Mouse (Mus musculus) kidney, embryonic 16.5 days (tissue): ENCODE measurements around the gene Ptdss2. TPM values are rescaled to one million over a fixed set of nuclear protein-coding genes. Genes with fewer than 3 reads are reported as not detected.

Experiments used
- ATAC-seq: fragments of 200-750 bp; cut with Nextera tagmentation; 2 replicates; pipeline ENCODE4 v1.8.0; 2017; ENCODE audit warnings: moderate TSS enrichment; ENCODE audit not compliant: low FRiP score, low TSS enrichment
- H3K27ac ChIP-seq: fragments of 300-500 bp; sonication (generic); 2 replicates; pipeline ENCODE4 v1.5.1; 2014; ENCODE audit warnings: low read length
- H3K27me3 ChIP-seq: fragments of 300-500 bp; sonication (generic); 2 replicates; pipeline ENCODE4 v1.6.1; 2014; ENCODE audit warnings: low read length, control low read depth, mixed read lengths; ENCODE audit not compliant: insufficient read depth
- H3K36me3 ChIP-seq: fragments of 300-500 bp; sonication (generic); 2 replicates; pipeline ENCODE4 v1.6.1; 2014; ENCODE audit warnings: low read length, control low read depth, mixed read lengths; ENCODE audit not compliant: insufficient read depth
- H3K4me1 ChIP-seq: fragments of 300-500 bp; sonication (generic); 2 replicates; pipeline ENCODE4 v1.6.1; 2014; ENCODE audit warnings: low read length, control low read depth, mixed read lengths; ENCODE audit not compliant: insufficient read depth
- H3K4me2 ChIP-seq: fragments of 300-500 bp; sonication (generic); replicated peaks from 2 replicates; pipeline ENCODE4 v1.6.1; 2014; ENCODE audit warnings: low read depth, low read length
- H3K4me3 ChIP-seq: fragments of 300-500 bp; sonication (generic); 2 replicates; pipeline ENCODE4 v1.5.1; 2014; ENCODE audit warnings: mild to moderate bottlenecking, low read length
- H3K9ac ChIP-seq: fragments of 300-500 bp; sonication (generic); replicated peaks from 2 replicates; pipeline ENCODE4 v1.6.1; 2014; ENCODE audit warnings: low read length
- H3K9me3 ChIP-seq: fragments of 300-500 bp; sonication (generic); 2 replicates; pipeline ENCODE4 v1.6.1; 2016; ENCODE audit warnings: low read length, control low read depth
- WGBS: fragments of 180-500 bp; shearing (Covaris S2); extraction: QIAGEN DNeasy Blood & Tissue Kit; methylation state at CpG from one replicate; pipeline ENCODE4 v1.1.7; 2014; 5-methylcytosine and 5-hydroxymethylcytosine counted together
- polyA plus RNA-seq: library from polyadenylated mRNA; unstranded; fragments of >200 nt; fragmentation: Nextera tagmentation; extraction: Ambion mirVana; gene quantifications from 2 replicates; pipeline ENCODE4 v1.2.1, GENCODE M21; 2015

The Ptdss2 gene
- 85.5 and 86.7 TPM in 2 replicates for polyA plus RNA-seq

GRCm38 (mm10) chr7:141122245-141122644 lies at the start of gene Ptdss2:
Gene Ptdss2, plus strand, starts transcription at chr7:141122382.
- WGBS: 43% methylated on average over 14 of the region's 14 CpGs
- Histone ChIP-seq H3K9me3 (no peaks in the 10 kb centered on the region), H3K27ac (peak within 1 kb of the TSS; percentile 92), H3K4me3 (peak within 1 kb of the TSS; percentile 65), H3K36me3 (no peaks in the 10 kb centered on the region), H3K4me1 (peaks cover 4% of the 10 kb centered on the region), H3K9ac (peak within 1 kb of the TSS; percentile 78), H3K4me2 (peak within 1 kb of the TSS; percentile 82), H3K27me3 (no peaks in the 10 kb centered on the region)
- ATAC-seq: no peak

- Histone ChIP-seq H3K36me3 (no peaks in the 10 kb centered on the region), H3K4me1 (peaks cover 13% of the 10 kb centered on the region), H3K27ac (no peak overlapping the region), H3K4me2 (no peak overlapping the region), H3K9ac (no peak overlapping the region), H3K4me3 (no peak overlapping the region), H3K9me3 (no peaks in the 10 kb centered on the region), H3K27me3 (peaks cover 19% of the 10 kb centered on the region)
- ATAC-seq: no peak
- 75% methylated on average over 4 of the region's 4 CpGs for WGBS
These were observed 48.4 kb upstream of the Ptdss2 start for GRCm38 (mm10) chr7:141073782-141074181.

GRCm38 (mm10) chr7:141077841-141078240 lies 44.3 kb upstream of the Ptdss2 start, which contains the start of gene Pkp3:
Gene Pkp3, plus strand, starts transcription at chr7:141078218.
- no peaks in the 10 kb centered on the region for H3K36me3 ChIP-seq
- no peak within 1 kb of the TSS for H3K27ac ChIP-seq
- H3K4me3 ChIP-seq: no peak within 1 kb of the TSS
- no peak for ATAC-seq
- WGBS: 90% methylated on average over 15 of the region's 15 CpGs
- H3K4me1 ChIP-seq: no peaks in the 10 kb centered on the region; the same call in 1 of the 2 replicates
- no peak within 1 kb of the TSS for H3K9ac ChIP-seq
- H3K9me3 ChIP-seq: no peaks in the 10 kb centered on the region
- H3K27me3 ChIP-seq: 0 out of 2 replicates have a peak, but pooled peaks cover 3% of the 10 kb centered on the region
- H3K4me2 ChIP-seq: no peak within 1 kb of the TSS

- H3K4me1 ChIP-seq: no peaks in the 10 kb centered on the region; the same call in 1 of the 2 replicates
- H3K9me3 ChIP-seq: no peaks in the 10 kb centered on the region; the same call in 1 of the 2 replicates
- H3K27ac ChIP-seq: no peak overlapping the region
- H3K4me2 ChIP-seq: no peak overlapping the region
- H3K27me3 ChIP-seq: 0 out of 2 replicates have a peak, but pooled peaks cover 3% of the 10 kb centered on the region
- ATAC-seq: no peak
- H3K36me3 ChIP-seq: no peaks in the 10 kb centered on the region
- H3K9ac ChIP-seq: no peak overlapping the region; the same call in 1 of the 2 replicates
- 76% methylated on average over 4 of the region's 4 CpGs for WGBS
- no peak overlapping the region for H3K4me3 ChIP-seq
These were observed 43.3 kb upstream of the Ptdss2 start for GRCm38 (mm10) chr7:141078876-141079275.

- H3K4me1 ChIP-seq: no peaks in the 10 kb centered on the region; the same call in 1 of the 2 replicates
- H3K9ac ChIP-seq: peak overlapping the region; percentile 61
- H3K4me2 ChIP-seq: peak overlapping the region; percentile 49
- H3K36me3 ChIP-seq: no peaks in the 10 kb centered on the region
- peak overlapping the region; percentile 32 for H3K4me3 ChIP-seq
- H3K27me3 ChIP-seq: 0 out of 2 replicates have a peak, but pooled peaks cover 3% of the 10 kb centered on the region
- H3K27ac ChIP-seq: no peak overlapping the region
- 21% methylated on average over 34 of the region's 34 CpGs for WGBS
- peak; percentile 46; the same call in 1 of the 2 replicates for ATAC-seq
- H3K9me3 ChIP-seq: no peaks in the 10 kb centered on the region; the same call in 1 of the 2 replicates
These were observed 42.4 kb upstream of the Ptdss2 start for GRCm38 (mm10) chr7:141079481-141080449.

GRCm38 (mm10) chr7:141087894-141088293 lies 34.3 kb upstream of the Ptdss2 start:
- peaks cover 20% of the 10 kb centered on the region for H3K27me3 ChIP-seq
- H3K9me3 ChIP-seq: no peaks in the 10 kb centered on the region; the same call in 1 of the 2 replicates
- H3K4me2 ChIP-seq: no peak overlapping the region
- no peak overlapping the region for H3K9ac ChIP-seq
- no peak overlapping the region for H3K4me3 ChIP-seq
- peaks cover 9% of the 10 kb centered on the region for H3K4me1 ChIP-seq
- H3K27ac ChIP-seq: no peak overlapping the region
- 34% methylated on average over 8 of the region's 8 CpGs for WGBS
- ATAC-seq: no peak
- H3K36me3 ChIP-seq: no peaks in the 10 kb centered on the region

- peaks cover 9% of the 10 kb centered on the region for H3K4me1 ChIP-seq
- peak overlapping the region; percentile 14; the same call in 1 of the 2 replicates for H3K4me2 ChIP-seq
- ATAC-seq: no peak
- no peaks in the 10 kb centered on the region for H3K9me3 ChIP-seq
- no peak overlapping the region for H3K9ac ChIP-seq
- peaks cover 20% of the 10 kb centered on the region for H3K27me3 ChIP-seq
- H3K4me3 ChIP-seq: no peak overlapping the region
- no peak overlapping the region for H3K27ac ChIP-seq
- WGBS: 15% methylated on average over 18 of the region's 18 CpGs
- no peaks in the 10 kb centered on the region for H3K36me3 ChIP-seq
These were observed 33.7 kb upstream of the Ptdss2 start for GRCm38 (mm10) chr7:141088473-141088872.

GRCm38 (mm10) chr7:141090228-141090627 lies 32.0 kb upstream of the Ptdss2 start:
- Histone ChIP-seq H3K4me3 (no peak overlapping the region), H3K27ac (no peak overlapping the region), H3K27me3 (peaks cover 20% of the 10 kb centered on the region), H3K4me1 (peaks cover 18% of the 10 kb centered on the region), H3K9ac (no peak overlapping the region), H3K9me3 (no peaks in the 10 kb centered on the region), H3K4me2 (no peak overlapping the region), H3K36me3 (no peaks in the 10 kb centered on the region)
- 70% methylated on average over 8 of the region's 8 CpGs for WGBS
- ATAC-seq: no peak

GRCm38 (mm10) chr7:141092051-141092735 lies 30.0 kb upstream of the Ptdss2 start:
- Histone ChIP-seq H3K36me3 (no peaks in the 10 kb centered on the region), H3K4me2 (peak overlapping the region; percentile 39), H3K4me3 (peak overlapping the region; percentile 23), H3K4me1 (peaks cover 23% of the 10 kb centered on the region), H3K27me3 (peaks cover 20% of the 10 kb centered on the region), H3K9ac (peak overlapping the region; percentile 36), H3K27ac (no peak overlapping the region), H3K9me3 (no peaks in the 10 kb centered on the region)
- peak; percentile 68 for ATAC-seq
- WGBS: 6% methylated on average over 37 of the region's 37 CpGs
